Mouse (Mus musculus): ENCODE measurements around the gene Eef1a1. TPM values are rescaled to one million over a fixed set of nuclear protein-coding genes. Genes with fewer than 3 reads are reported as not detected.
"Not testable (repeated sequence)": the region's sequence is repeated elsewhere in the genome, so short reads cannot be mapped to it uniquely, and the experiment has no call there.

Gene Eef1a1
- total RNA-seq, 2 experiments from 2014 or later = 1,760 to 4,159 TPM

- no peak for ATAC-seq (replicated peaks; ENCODE audit: low FRiP score, poor library complexity, severe bottlenecking)
Observed at GRCm38 (mm10) chr9:78511705-78512104, 22.8 kb upstream of the Eef1a1 start.

GRCm38 (mm10) chr9:78508106-78508786 is 19.3 kb upstream of the Eef1a1 start:
- ATAC-seq (replicated peaks; ENCODE audit: low FRiP score, poor library complexity, severe bottlenecking) = no peak

GRCm38 (mm10) chr9:78506722-78507077 is 17.7 kb upstream of the Eef1a1 start:
- ATAC-seq (replicated peaks; ENCODE audit: low FRiP score, poor library complexity, severe bottlenecking) = 0 out of 2 replicates have a peak, but pooled peaks have one; percentile 20

- 0 out of 2 replicates have a peak, but pooled peaks have one; percentile 15 for ATAC-seq (replicated peaks; ENCODE audit: low FRiP score, poor library complexity, severe bottlenecking)
Observed at GRCm38 (mm10) chr9:78506002-78506721, 17.2 kb upstream of the Eef1a1 start.

- no peak for ATAC-seq (replicated peaks; ENCODE audit: low FRiP score, poor library complexity, severe bottlenecking)
Observed at GRCm38 (mm10) chr9:78505223-78505622, 16.3 kb upstream of the Eef1a1 start.

GRCm38 (mm10) chr9:78504679-78505078 is 15.7 kb upstream of the Eef1a1 start:
- no peak for ATAC-seq (replicated peaks; ENCODE audit: low FRiP score, poor library complexity, severe bottlenecking)

- no peak for ATAC-seq (replicated peaks; ENCODE audit: low FRiP score, poor library complexity, severe bottlenecking)
Observed at GRCm38 (mm10) chr9:78504133-78504532, 15.2 kb upstream of the Eef1a1 start.

- no peak for ATAC-seq (replicated peaks; ENCODE audit: low FRiP score, poor library complexity, severe bottlenecking)
Observed at GRCm38 (mm10) chr9:78503223-78504079, 14.5 kb upstream of the Eef1a1 start.

GRCm38 (mm10) chr9:78501284-78501683 is 12.3 kb upstream of the Eef1a1 start:
- no peak for ATAC-seq (replicated peaks; ENCODE audit: low FRiP score, poor library complexity, severe bottlenecking)

- ATAC-seq (replicated peaks; ENCODE audit: low FRiP score, poor library complexity, severe bottlenecking) = no peak
Observed at GRCm38 (mm10) chr9:78500386-78500785, 11.4 kb upstream of the Eef1a1 start.

- no peak for ATAC-seq (replicated peaks; ENCODE audit: low FRiP score, poor library complexity, severe bottlenecking)
Observed at GRCm38 (mm10) chr9:78493171-78493570, 4.2 kb upstream of the Eef1a1 start.

GRCm38 (mm10) chr9:78492254-78492653 is 3.3 kb upstream of the Eef1a1 start:
- ATAC-seq (replicated peaks; ENCODE audit: low FRiP score, poor library complexity, severe bottlenecking) = no peak

GRCm38 (mm10) chr9:78491169-78491568 is 2.2 kb upstream of the Eef1a1 start:
- ATAC-seq (replicated peaks; ENCODE audit: low FRiP score, poor library complexity, severe bottlenecking) = no peak

GRCm38 (mm10) chr9:78488021-78488420 is 930 bp downstream of the Eef1a1 start:
- ATAC-seq (replicated peaks; ENCODE audit: low FRiP score, poor library complexity, severe bottlenecking) = not testable (repeated sequence)

- no peak for ATAC-seq (replicated peaks; ENCODE audit: low FRiP score, poor library complexity, severe bottlenecking)
Observed at GRCm38 (mm10) chr9:78484660-78485059, 4.3 kb downstream of the Eef1a1 start.

GRCm38 (mm10) chr9:78482386-78482785 is 6.6 kb downstream of the Eef1a1 start:
- ATAC-seq (replicated peaks; ENCODE audit: low FRiP score, poor library complexity, severe bottlenecking) = no peak

- ATAC-seq (replicated peaks; ENCODE audit: low FRiP score, poor library complexity, severe bottlenecking) = peak; percentile 72
Observed at GRCm38 (mm10) chr9:78481423-78482331, 7.3 kb downstream of the Eef1a1 start.

GRCm38 (mm10) chr9:78480706-78481358 is 8.1 kb downstream of the Eef1a1 start:
- ATAC-seq (replicated peaks; ENCODE audit: low FRiP score, poor library complexity, severe bottlenecking) = peak; percentile 86

GRCm38 (mm10) chr9:78480227-78480626 is 8.7 kb downstream of the Eef1a1 start:
- not testable (repeated sequence) for ATAC-seq (replicated peaks; ENCODE audit: low FRiP score, poor library complexity, severe bottlenecking)
